Mouse (Mus musculus) CD4-positive, CD25-positive, alpha-beta regulatory T cell, adult 2 months (primary cell): ENCODE measurements around the gene Nkpd1.

Source experiments
- DNase-seq: peaks from one replicate; pipeline ENCODE4 v3.0.0-alpha.2; 2012; ENCODE audit warnings: low read depth, low spot score

Gene Nkpd1

DNA sequence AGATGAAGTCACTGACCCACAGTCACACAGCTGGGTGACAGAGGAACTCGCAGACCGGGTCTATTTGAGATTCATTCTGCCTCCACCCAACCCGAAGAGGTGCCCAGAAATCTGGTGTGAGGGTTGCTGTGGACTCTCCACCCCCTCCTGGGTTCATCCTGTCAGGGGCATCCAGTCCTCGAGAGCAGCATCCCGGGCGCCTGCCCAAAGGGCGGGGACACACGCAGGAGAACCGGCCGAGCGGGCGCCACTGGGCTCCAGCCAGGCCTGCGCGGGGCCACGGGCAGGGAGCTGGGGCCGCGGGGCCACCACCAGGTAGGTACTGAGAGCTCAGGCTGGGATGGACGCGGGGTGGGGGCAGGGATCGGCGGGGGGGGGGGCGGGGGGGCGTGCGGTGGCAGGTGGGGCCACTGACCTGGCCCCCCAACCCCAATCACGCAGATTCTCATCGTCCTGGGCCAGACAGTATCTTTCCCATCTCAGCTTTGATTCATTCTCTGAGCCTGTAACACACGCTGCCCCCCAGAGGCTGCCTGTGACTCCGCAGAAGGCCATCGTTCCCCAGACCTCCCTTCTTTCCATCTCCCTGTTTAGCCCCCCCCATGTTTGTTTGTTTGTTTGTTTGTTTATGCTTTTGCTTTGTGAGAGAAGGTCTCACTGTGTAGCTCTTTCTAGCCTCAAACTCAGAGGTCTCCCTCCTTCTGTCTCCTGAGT, at the start of gene Nkpd1:
TSS of gene Nkpd1 (plus strand) at position 187 of the 714 bp plus-strand sequence.
- peak; percentile 16 for DNase-seq

- DNase-seq, result no peak
These were observed 49.4 kb upstream of the Nkpd1 start for GRCm38 (mm10) chr7:19468279-19468678.

- no peak for DNase-seq
These were observed 48.2 kb upstream of the Nkpd1 start for GRCm38 (mm10) chr7:19469404-19469803.

- no peak for DNase-seq
These were observed 47.3 kb upstream of the Nkpd1 start for GRCm38 (mm10) chr7:19470308-19470707.

DNA sequence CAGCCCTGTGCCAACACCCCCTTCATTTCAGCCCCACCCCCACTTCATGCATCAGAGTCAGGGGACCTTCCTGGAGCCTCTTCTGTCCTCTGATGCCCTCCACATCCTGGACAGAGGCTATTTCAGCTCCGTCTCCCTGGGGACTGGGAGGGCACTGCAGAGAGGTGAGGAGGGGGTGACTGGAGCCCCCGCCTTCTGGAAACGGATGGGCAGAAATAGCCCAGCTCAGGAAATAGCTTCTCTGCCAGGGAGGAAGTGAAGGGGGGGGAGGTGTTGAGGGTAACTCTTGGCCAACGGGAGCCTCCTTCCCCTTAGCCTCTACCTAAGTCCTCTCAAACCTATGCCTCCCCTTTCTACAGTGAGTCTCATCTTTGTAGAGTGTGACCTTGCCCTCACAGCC, 45.2 kb upstream of the Nkpd1 start:
- peak; percentile 34 for DNase-seq

GRCm38 (mm10) chr7:19473875-19474443, 43.7 kb upstream of the Nkpd1 start:
- peak; percentile 57 for DNase-seq

- DNase-seq, result no peak
These were observed 40.6 kb upstream of the Nkpd1 start for GRCm38 (mm10) chr7:19477084-19477483.

DNA sequence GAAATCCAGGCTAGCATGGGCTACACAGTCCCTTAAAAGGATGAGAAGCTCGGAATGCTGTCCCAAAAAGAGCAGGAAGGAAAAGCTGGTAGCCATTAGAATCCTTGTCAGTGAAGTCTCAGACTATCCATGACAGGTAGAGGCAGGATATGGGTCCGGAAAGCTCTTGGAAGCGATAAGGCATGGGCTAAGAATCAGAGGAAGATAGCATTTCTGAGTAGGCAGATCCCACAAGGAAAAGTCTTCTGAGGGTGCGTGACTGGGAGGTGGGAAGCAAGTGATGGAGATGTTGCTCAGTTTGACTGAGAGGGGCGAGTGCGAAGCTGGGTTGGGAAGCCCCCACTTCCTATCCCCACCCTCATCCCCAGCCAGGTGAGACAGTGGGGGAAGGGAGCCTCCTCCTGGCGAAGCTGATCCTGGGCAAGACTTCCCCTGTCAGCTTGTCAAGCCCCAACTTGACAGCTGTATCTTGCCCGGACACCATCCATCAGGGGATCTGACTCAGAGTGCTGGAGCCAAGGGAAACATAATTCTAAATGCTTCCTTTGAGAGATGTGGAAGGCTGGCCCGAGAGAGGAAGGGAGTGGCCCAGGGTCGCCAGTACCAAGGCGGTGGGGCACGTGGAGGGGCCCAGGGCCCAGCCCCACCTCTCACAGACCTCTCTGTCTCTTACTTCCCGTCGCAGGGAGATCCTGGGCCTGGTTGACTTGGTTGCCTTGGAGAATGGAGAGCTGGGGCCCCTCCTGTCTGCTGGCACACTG, 39.8 kb upstream of the Nkpd1 start:
- DNase-seq, result no peak

GRCm38 (mm10) chr7:19483281-19483680, 34.4 kb upstream of the Nkpd1 start:
- DNase-seq, result no peak

- DNase-seq, result no peak
These were observed 32.1 kb upstream of the Nkpd1 start for GRCm38 (mm10) chr7:19485488-19485887.

GRCm38 (mm10) chr7:19486549-19486948, 31.1 kb upstream of the Nkpd1 start:
- DNase-seq, result no peak

DNA sequence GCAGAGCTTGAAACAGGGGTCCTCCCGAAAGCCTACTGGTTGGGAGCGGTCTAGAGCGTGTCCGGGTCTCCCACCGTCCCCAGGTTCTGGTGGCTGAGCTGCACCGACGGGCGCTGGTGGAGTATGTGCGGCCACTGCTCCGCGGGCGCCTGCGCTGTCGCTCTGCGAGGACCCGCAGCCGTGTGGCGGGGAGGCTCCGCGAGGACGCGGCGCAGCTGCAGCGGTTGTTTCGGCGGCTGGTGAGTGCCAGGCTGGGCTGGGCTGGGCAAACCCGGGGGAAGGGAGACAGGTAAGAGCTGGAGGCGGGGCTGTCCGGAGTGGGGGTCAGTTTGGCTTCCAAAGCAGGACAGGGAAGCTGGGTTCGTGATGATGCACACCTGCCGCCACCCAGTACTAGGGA, 28.1 kb upstream of the Nkpd1 start:
- no peak for DNase-seq

DNA sequence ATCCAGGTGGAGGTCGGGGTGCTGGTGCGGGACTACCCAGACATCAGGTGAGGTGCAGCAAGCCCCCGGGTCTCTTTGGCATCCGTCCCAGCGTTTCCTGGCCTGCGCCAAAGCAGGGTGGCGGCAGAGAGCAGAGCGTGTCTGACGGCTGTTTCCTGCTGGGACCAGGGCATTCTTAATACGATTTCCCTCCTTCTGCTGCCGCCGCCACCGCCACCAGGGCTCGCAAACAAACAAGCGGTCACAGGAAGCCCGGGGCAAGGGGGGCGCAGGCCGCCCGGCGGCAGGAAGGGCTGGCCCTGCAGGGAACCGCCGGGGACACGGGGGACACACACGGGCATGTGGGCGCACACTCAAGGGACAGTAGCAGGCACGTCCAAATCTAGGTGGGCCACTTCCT, 25.9 kb upstream of the Nkpd1 start:
- no peak for DNase-seq

- DNase-seq, result no peak
These were observed 22.7 kb upstream of the Nkpd1 start for GRCm38 (mm10) chr7:19494751-19495474.

DNA sequence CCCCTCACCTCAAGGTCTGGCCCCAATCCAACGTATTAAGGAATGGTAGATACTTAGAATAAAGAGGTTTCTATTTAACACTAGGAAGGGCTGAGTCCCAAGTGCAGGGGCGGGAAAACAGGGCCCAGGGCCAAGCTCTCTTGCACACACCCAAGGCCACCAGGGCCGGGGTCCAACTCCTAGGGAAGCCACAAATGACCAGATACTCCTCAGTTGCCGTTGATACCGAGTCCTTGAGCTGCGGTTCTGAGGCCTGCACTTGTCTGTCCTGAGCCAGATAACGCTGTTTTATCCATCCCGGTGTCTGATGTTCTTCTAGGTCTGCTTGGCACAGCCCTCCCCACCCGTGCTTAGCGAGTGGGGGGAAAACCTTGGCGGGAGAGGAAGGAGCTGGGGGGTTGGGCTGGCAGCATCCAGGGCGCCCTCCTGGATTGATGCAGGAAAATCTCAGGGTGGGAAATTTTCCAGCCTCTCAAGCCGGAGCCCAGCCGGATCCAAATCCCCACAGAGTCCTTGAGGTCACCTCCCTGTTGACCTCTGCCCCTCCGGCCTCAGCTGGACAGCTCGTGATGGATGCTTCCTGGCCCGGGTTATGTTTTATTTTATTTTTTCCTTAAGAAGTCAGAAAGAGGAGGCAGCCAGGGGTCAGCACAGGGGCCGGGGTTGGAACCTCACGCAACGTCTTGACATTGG, 22.0 kb upstream of the Nkpd1 start:
- DNase-seq, result no peak

DNA sequence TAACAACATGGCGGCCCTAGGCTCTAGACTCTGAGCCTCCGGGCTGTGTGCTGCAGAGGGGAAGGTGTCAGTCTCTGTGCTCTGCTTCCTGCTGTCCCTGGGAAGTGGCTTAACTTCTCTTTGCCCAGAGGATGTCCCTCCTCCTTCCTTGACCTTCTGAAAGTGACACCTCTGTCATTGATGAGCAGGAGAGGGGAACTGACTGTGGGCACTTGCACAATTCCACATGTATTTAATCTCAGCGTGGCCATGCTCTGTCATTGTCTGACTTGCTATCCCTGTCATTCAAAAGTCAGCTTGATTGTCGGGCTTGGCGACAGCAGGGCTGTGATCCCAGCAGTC, 21.5 kb upstream of the Nkpd1 start:
- no peak for DNase-seq

GRCm38 (mm10) chr7:19498326-19498725, 19.3 kb upstream of the Nkpd1 start:
- DNase-seq, result no peak

GRCm38 (mm10) chr7:19500420-19501363, 16.9 kb upstream of the Nkpd1 start:
- no peak for DNase-seq

DNA sequence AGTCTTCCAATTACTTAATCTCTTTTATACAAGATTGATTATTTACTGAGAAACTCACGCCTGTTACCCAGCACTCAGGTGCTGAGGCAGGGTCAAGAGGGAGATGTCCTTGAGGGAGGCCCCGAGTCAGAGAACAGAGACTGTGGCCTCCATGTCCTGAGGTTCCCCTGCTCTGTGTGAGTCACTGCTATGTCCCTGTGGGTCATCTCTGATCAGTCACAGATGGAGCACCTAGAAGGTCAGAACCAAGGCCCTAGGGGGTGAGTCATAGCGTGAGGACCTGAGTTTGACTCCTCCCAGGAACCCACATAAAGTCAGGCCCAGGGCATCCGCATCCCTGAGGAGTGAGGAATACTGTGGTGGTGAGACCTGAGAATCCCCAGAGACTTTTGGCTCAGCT, 16.0 kb upstream of the Nkpd1 start:
- no peak for DNase-seq

GRCm38 (mm10) chr7:19503481-19504068, 14.1 kb upstream of the Nkpd1 start:
- DNase-seq, result peak; percentile 77
